Mouse (Mus musculus): ENCODE results near the gene Ltbr.

DNA sequence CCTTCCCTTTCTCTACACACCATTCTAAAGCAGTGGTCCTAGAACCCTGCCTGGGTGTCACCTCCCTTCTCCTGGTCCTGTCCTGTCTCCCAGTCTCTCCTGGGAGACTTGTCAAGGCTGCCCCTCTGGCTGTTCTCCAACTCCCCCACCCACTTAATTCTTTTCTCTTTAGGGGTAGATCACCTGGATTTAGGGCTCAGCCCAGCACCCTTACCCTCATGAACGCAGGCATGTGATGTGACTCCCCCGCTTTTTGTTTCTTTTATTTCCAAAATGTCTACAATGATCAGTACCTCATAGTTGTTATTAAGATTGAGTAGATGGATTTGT is 37.3 kb upstream of the Ltbr start:
- TF ChIP-seq CTCF (IDR thresholded peaks at IDR 0.05; ENCODE audit: insufficient read depth, low read depth, low read length) (no peak), POLR2A (IDR thresholded peaks at IDR 0.05; ENCODE audit: insufficient read depth, low read depth, low read length) (no peak)
